Mouse (Mus musculus) ES-Bruce4 (cell line): Measurements from ENCODE around the gene Gpr39.

Source experiments
- EP300 ChIP-seq: IDR thresholded peaks from 2 replicates; pipeline ENCODE4 v1.6.1; 2011; ENCODE audit warnings: low read depth, low read length; ENCODE audit not compliant: insufficient read depth
- POLR2A ChIP-seq: IDR thresholded peaks from one replicate; pipeline ENCODE4 v1.8.1; 2011; ENCODE audit warnings: low read length; ENCODE audit not compliant: insufficient read depth

GRCm38 (mm10) chr1:125759972-125760695, 83.3 kb downstream of the Gpr39 start:
- no peak for TF ChIP-seq POLR2A
- no peak for TF ChIP-seq EP300
